Mouse (Mus musculus) left cerebral cortex, adult 2 months (tissue): ENCODE data around the gene D17H6S53E. TPM values are rescaled to one million over a fixed set of nuclear protein-coding genes. Genes with fewer than 3 reads are reported as not detected.
A peak's percentile ranks its signal among the peaks of the same experiment; 100 is the strongest.

Experiments used
- DNase-seq, 2 experiments: peaks; one replicate each; pipeline ENCODE4 v3.0.0; 2021 to 2022; ENCODE audit warnings: low spot score in 2 of 2, mixed read lengths in 1 of 2; ENCODE audit errors: extremely low spot score in 1 of 2
- H3K27ac ChIP-seq: fragments of 200-600 bp; 2 replicates; pipeline ENCODE4 v1.8.1; 2022
- H3K4me3 ChIP-seq: fragments of 200-600 bp; 2 replicates; pipeline ENCODE4 v1.8.1; 2022
- CTCF ChIP-seq: fragments of 200-600 bp; IDR thresholded peaks from 2 replicates; pipeline ENCODE4 v1.8.1; 2022; ENCODE audit warnings: antibody characterized with exemption, mild to moderate bottlenecking, moderate library complexity
- intact Hi-C: fragments of 180-260 bp; cut with DNase I; formaldehyde crosslinking; loops from one replicate; pipeline ENCODE4 v1.15.1; 2025
- total RNA-seq, 2 experiments: library from RNA; stranded (reverse); gene quantifications; 2 replicates each; pipeline ENCODE4 v1.2.3; 2021

D17H6S53E gene
- total RNA-seq, 2 experiments from 2014 or later, result 27.0 to 28.5 TPM

DNA sequence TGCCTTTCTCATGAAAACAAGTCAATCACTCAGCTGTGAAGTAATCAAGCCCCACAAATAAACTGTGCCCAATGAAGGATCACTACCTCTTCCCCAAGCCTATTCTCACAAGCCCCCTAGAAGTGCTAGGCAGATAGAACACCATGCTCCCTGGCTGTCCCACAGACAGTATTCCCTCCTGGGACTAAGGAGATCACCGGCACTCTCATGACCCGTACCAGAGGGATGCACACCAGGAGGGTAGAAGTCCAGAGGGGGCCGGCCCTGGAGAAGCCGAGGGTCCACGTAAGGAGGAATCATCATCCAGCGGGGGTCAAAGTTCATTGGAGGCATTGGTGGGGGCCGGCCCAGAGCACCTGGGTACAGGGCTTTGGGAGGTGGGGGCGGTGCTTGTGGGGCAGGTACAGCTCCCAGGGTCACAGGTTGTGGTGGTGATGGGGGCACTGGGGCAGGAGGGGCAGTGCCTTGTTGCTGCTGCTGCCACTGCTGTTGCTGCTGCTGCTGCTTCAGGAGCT, 31.5 kb downstream of the D17H6S53E start:
- DNase-seq, result no peak
- intact Hi-C loops, result no loop called here
- no peak for TF ChIP-seq CTCF
- H3K27ac ChIP-seq, result no peak overlapping the region
- no peak overlapping the region for H3K4me3 ChIP-seq

DNA sequence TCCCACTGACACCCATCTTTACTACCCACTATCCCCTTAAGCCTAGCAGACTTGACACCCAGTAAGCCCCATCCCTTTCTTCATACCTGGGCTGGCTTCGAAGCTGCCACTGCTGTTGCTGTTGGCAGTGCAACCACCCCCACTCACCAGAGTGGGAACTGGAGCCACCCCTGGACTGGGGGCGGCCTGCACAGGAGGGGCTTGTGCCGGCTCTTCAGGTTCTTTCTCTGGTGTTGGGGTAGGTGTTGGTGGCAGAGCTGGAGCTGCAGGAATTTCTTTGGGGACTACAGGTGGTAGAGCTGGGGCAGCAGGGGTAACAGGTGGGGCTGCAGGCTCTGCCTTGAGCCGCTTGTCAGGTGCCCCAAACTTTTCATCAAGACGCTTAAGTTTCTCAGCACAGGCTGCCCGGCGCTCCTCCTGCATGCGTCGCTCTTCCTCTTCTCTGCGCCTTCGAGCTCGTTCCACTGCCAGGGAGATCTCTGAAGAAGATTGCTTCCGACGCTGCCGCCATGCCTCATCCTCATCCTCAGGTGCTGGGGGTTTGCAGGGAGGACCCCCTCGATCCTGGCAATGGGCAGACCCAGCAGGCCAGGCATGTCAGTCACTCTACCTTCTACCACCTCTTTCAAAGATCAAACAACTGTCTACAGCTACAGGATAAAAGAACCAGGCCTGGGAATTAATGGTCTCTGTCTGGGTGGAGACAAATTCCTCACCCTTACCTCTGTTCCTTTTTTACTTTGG, 32.8 kb downstream of the D17H6S53E start:
- no peak overlapping the region for H3K4me3 ChIP-seq
- intact Hi-C loops, result no loop called here
- TF ChIP-seq CTCF, result no peak
- no peak overlapping the region for H3K27ac ChIP-seq
- no peak for DNase-seq

- H3K27ac ChIP-seq, result no peak overlapping the region
- intact Hi-C loops, result no loop called here
- H3K4me3 ChIP-seq, result no peak overlapping the region
- no peak for TF ChIP-seq CTCF
- DNase-seq, result no peak
Measured at GRCm38 (mm10) chr17:35159638-35160037, 33.5 kb downstream of the D17H6S53E start.

GRCm38 (mm10) chr17:35161421-35161820, 35.2 kb downstream of the D17H6S53E start:
- no peak overlapping the region for H3K27ac ChIP-seq
- no peak for DNase-seq
- TF ChIP-seq CTCF, result no peak
- intact Hi-C loops, result no loop called here
- H3K4me3 ChIP-seq, result no peak overlapping the region

- intact Hi-C loops, result no loop called here
- no peak for DNase-seq
- Histone ChIP-seq H3K4me3 (peak overlapping the region; percentile 87; the same call in 1 of the 2 replicates), H3K27ac (no peak overlapping the region)
- TF ChIP-seq CTCF, result no peak
Measured at GRCm38 (mm10) chr17:35162121-35162520, 35.9 kb downstream of the D17H6S53E start.

DNA sequence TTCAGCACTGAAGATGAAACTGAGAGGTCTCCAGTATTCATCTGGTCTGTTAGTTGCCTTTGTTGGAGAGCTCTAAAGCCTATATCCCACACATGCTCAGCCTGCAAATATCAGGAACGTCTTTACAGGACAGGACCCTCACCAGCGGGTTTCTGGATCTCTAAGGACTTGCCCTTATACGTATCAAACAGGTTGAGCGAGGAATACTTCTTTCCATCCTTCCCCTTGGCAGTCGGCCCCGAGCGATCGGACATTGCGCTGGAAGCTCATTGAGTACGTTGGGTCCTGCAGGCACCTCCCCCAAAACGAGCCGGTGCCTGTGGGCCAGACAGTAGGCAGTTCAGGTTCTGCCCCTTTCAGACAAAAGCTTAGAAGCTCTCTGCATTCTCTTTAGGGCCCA, 36.6 kb downstream of the D17H6S53E start:
- no peak for TF ChIP-seq CTCF
- peak overlapping the region; percentile 87 for H3K4me3 ChIP-seq
- intact Hi-C loops, result no loop called here
- DNase-seq, result no peak
- H3K27ac ChIP-seq, result no peak overlapping the region

GRCm38 (mm10) chr17:35163326-35164081, 37.3 kb downstream of the D17H6S53E start:
- Histone ChIP-seq H3K4me3 (peak overlapping the region; percentile 87), H3K27ac (peak overlapping the region; percentile 96)
- no peak for TF ChIP-seq CTCF
- intact Hi-C loops, result loop anchor here (1.0 kb wide), 1 partner anchor 28 kb away; the partner anchor contains the start of gene Bag6
- DNase-seq, result no peak

- TF ChIP-seq CTCF, result no peak
- DNase-seq, result no peak
- intact Hi-C loops, result loop anchor here (1.0 kb wide), 1 partner anchor 29 kb away; the partner anchor contains the start of gene Bag6
Measured at GRCm38 (mm10) chr17:35164218-35164567, 38.0 kb downstream of the D17H6S53E start.

DNA sequence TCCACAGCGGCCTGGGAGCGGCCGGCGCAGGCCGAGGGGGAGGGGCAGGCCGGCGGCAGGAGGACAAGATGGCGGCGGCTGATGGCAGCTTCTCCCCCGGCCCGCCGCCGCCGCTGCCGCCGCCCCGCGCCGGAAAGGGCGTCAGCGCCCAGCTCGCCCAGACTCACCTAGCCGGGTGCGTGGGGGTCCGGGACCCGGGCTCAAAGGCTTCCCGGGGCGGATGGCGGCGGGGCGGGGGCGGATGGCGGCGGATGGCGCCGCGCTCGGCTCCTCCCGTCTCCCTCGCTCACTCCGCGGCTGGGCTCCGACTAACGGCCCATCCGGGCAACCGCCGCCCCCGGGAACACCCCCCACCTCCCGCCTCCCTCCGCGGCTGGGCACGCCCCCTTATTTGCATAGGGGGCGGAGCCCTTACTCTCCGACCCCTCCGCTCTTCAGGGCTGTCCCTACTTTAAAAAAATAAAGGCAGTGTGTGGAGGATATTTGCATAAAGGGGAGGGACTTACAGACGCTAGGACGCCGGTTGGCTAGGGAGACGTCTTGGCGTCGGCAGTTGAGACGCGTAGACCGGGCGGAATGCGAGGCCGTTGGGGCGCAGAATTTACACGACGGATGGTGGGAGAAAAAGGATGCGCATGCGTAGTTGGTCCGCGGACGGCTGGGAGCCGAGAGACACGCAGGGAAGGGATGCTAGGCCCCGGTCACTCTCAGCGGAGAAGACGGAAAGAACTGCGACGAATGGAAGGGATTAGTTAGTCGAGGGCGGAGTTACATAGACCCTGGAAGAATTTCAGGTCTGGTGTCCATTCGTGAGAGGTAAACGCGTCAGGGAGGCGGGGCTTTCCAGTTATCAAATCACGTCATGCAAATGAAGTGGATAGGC, 38.6 kb downstream of the D17H6S53E start, which contains the start of gene Prrc2a:
TSS of gene Prrc2a (minus strand) at position 330 of the 883 bp plus-strand sequence.
- H3K27ac ChIP-seq, result peak within 1 kb of the TSS; percentile 96
- TF ChIP-seq CTCF, result no peak
- intact Hi-C loops, result loop anchor here (1.0 kb wide), 1 partner anchor 30 kb away; the partner anchor contains the start of gene Bag6
- peak within 1 kb of the TSS; percentile 87 for H3K4me3 ChIP-seq
- peak; percentile 98 for DNase-seq

More at GRCm38 (mm10) chr17:35164218-35164567, 38.0 kb downstream of the D17H6S53E start:
- H3K4me3 ChIP-seq, result peak overlapping the region; percentile 87
- peak overlapping the region; percentile 96 for H3K27ac ChIP-seq

DNA sequence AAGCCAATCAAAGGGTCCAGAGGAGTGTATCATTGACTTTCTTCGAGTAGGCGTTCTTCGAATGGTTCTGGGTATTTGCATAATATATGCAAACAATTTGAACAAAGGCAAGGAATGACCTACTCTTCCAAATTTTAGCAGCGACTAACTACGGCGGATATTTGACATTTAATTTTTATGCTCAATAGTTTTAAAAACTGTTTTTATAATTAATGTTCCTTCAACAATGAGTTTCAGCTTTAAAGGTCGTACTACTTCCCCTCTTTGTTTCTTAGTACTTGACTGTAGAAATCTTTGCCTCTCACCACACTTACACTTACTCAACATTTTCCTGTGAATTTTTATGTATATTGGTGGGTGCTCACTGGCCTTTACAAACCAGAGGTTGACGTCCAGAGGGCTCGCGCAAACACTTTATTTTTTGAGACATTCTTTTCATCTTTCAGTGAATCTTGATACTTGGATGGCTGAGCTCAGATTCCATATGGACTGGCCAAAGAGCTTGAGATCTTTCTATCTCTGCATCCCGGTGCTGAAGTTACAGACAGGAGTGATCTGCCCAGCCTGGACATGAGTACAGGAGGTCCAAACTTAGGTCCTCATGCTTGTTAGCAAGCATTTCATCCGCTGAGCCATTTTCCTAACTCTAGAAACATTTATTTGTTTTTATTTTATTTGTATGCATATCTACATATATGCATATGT, 39.4 kb downstream of the D17H6S53E start:
- Histone ChIP-seq H3K27ac (peak overlapping the region; percentile 96), H3K4me3 (peak overlapping the region; percentile 87)
- TF ChIP-seq CTCF, result no peak
- no peak for DNase-seq
- intact Hi-C loops, result loop anchor here (1.0 kb wide), 1 partner anchor 71 kb away; no protein-coding TSS in a partner anchor
